Mouse (Mus musculus): ENCODE measurements at regions not wholly inside any gene's neighbourhood (a gene's known extent, or its start where the extent isn't known, plus 50 kb on each side); places are given as distances from the start of the nearest gene placed in this dataset.

DNA sequence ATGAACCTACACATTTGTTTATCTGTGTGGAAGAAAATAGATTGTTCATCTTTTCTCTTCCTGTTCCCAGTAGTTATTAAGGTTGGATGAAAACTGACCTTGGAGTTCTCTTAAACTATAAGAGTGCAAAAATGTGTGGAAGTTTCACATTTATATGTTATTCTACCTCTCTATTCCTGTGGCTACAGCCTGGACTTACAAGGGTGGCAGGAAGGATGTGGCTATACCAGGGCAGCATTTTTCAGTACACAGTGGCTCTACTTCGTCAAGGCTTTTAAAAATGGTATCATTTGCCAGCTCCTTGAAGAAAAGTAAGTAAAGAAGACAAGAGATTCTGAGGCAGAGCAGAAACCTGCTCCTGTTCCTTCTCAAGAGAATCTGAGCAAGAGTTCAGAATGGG is 241.5 kb upstream of the Megf9 start:
- TF ChIP-seq ELF1 (IDR thresholded peaks at IDR 0.05; ENCODE audit: low read depth, low read length): no peak
- no peak for TF ChIP-seq POLR2AphosphoS2 (IDR thresholded peaks at IDR 0.05; ENCODE audit: low read length)
- TF ChIP-seq USF1 (IDR thresholded peaks at IDR 0.05; ENCODE audit: low read depth, low read length): no peak
- no peak for TF ChIP-seq TCF12 (IDR thresholded peaks at IDR 0.05; ENCODE audit: low read depth, low read length)
- no peak for TF ChIP-seq ZMIZ1 (IDR thresholded peaks at IDR 0.05; ENCODE audit: low read depth, low read length)
- no peak for TF ChIP-seq GATA1 (IDR thresholded peaks at IDR 0.05; ENCODE audit: low read depth, low read length)
- TF ChIP-seq MAFK (IDR thresholded peaks at IDR 0.05; ENCODE audit: borderline replicate concordance, low read depth, low read length): no peak
- TF ChIP-seq SMC3 (IDR thresholded peaks at IDR 0.05; ENCODE audit: low read depth, low read length): no peak
- TF ChIP-seq NRF1 (IDR thresholded peaks at IDR 0.05; ENCODE audit: insufficient read depth, low read depth, low read length, poor library complexity, severe bottlenecking): no peak
